Mouse (Mus musculus) retina, adult 2 months (tissue): ENCODE measurements around the gene Uba52.

Source experiments
- DNase-seq: peaks from one replicate; pipeline ENCODE4 v3.0.0-alpha.2; 2012; ENCODE audit warnings: low read depth, low spot score

The Uba52 gene

DNA sequence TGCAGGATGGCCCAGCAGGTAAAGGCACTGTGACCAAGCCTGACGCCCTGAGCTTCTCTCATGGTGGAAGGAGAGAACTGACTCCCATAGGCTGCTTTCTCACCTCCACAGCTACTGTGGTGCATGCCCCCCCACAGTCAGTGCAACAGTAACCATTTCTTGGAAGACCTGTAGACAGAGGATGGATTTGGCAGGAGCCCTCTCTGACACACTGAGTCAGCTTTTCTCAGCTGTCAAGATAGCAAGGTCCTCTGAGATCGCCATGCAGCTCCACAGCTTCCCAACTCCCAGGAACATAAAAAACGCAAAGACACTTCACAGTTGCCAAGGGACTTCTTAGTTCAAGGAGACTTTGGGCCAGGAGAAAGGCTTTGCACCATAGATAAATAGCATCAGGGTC, 52.1 kb downstream of the Uba52 start:
- no peak for DNase-seq
